Mouse (Mus musculus): Measurements from ENCODE around the gene Siah3.
A peak's percentile ranks its signal among the peaks of the same experiment; 100 is the strongest.
"Not testable (repeated sequence)": the region's sequence is repeated elsewhere in the genome, so short reads cannot be mapped to it uniquely, and the experiment has no call there.

Gene Siah3

GRCm38 (mm10) chr14:75455743-75456421 is at the start of gene Siah3:
Gene Siah3, plus strand, starts transcription at chr14:75455982.
- peak in 1 of 2 experiments; percentile 12 for DNase-seq

- no peak for DNase-seq
These were observed 46.0 kb upstream of the Siah3 start for GRCm38 (mm10) chr14:75409772-75410171.

GRCm38 (mm10) chr14:75410392-75410791 is 45.4 kb upstream of the Siah3 start:
- peak; percentile 26 to 44 for DNase-seq

- DNase-seq: no peak
These were observed 37.1 kb upstream of the Siah3 start for GRCm38 (mm10) chr14:75418721-75419120.

- no peak for DNase-seq
These were observed 35.9 kb upstream of the Siah3 start for GRCm38 (mm10) chr14:75419876-75420275.

GRCm38 (mm10) chr14:75420811-75421210 is 35.0 kb upstream of the Siah3 start:
- DNase-seq: no peak

GRCm38 (mm10) chr14:75431173-75431786 is 24.5 kb upstream of the Siah3 start:
- DNase-seq: no peak

GRCm38 (mm10) chr14:75432850-75433249 is 22.9 kb upstream of the Siah3 start:
- DNase-seq: no peak

GRCm38 (mm10) chr14:75434576-75434975 is 21.2 kb upstream of the Siah3 start:
- DNase-seq: peak in 1 of 2 experiments; percentile 17

GRCm38 (mm10) chr14:75444486-75445105 is 11.2 kb upstream of the Siah3 start:
- DNase-seq: no peak

GRCm38 (mm10) chr14:75445281-75445947 is 10.4 kb upstream of the Siah3 start:
- DNase-seq: peak; percentile 77 to 85

GRCm38 (mm10) chr14:75445948-75446281 is 9.9 kb upstream of the Siah3 start:
- DNase-seq: no peak

- DNase-seq: not testable (repeated sequence)
These were observed 9.5 kb upstream of the Siah3 start for GRCm38 (mm10) chr14:75446314-75446713.

GRCm38 (mm10) chr14:75453906-75454305 is 1.9 kb upstream of the Siah3 start:
- no peak for DNase-seq

- DNase-seq: peak; percentile 67 to 72
These were observed 1.1 kb upstream of the Siah3 start for GRCm38 (mm10) chr14:75454716-75455115.

GRCm38 (mm10) chr14:75455361-75455742 is 430 bp upstream of the Siah3 start:
- no peak for DNase-seq

- DNase-seq: peak; percentile 52 to 64
These were observed 873 bp downstream of the Siah3 start for GRCm38 (mm10) chr14:75456489-75457220.

GRCm38 (mm10) chr14:75457221-75457600 is 1.4 kb downstream of the Siah3 start:
- DNase-seq: no peak

GRCm38 (mm10) chr14:75459431-75459830 is 3.6 kb downstream of the Siah3 start:
- DNase-seq: no peak

GRCm38 (mm10) chr14:75459991-75460390 is 4.2 kb downstream of the Siah3 start:
- DNase-seq: no peak

- no peak for DNase-seq
These were observed 4.7 kb downstream of the Siah3 start for GRCm38 (mm10) chr14:75460436-75460835.

GRCm38 (mm10) chr14:75461770-75462169 is 6.0 kb downstream of the Siah3 start:
- no peak for DNase-seq

- no peak for DNase-seq
These were observed 7.4 kb downstream of the Siah3 start for GRCm38 (mm10) chr14:75463171-75463570.
